Mouse (Mus musculus): ENCODE results near the gene Suv39h1. TPM values are rescaled to one million over a fixed set of nuclear protein-coding genes. Genes with fewer than 3 reads are reported as not detected.

Suv39h1 gene
- polyA plus RNA-seq, 1 experiment from 2014 or later = 9.2 TPM

DNA sequence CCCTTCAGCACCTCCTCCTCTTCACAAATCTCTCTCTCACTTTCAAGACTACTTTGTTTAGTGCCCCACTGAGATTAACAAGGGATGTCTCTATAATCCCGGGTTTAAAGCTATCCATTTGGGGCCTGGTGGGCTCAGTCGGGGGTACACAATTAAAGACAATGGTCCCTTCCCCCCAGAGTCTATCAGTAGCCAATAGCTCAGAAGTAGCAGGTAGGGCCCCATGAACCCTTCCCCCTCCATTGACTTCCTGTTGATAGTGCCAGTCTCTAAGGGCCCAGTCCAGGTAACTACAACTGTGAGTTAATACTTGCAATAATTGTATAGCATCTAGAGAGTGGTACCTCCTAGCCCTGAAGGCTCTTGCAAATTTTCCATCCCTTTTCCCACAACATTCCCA is 61.4 kb downstream of the Suv39h1 start:
- no peak overlapping the region for H3K4me3 ChIP-seq (ENCODE audit: inconsistent target)
- no peak overlapping the region for H3K27ac ChIP-seq
- no peaks in the 10 kb centered on the region for H3K79me2 ChIP-seq (ENCODE audit: inconsistent target)
- no peaks in the 10 kb centered on the region for H3K36me3 ChIP-seq (ENCODE audit: inconsistent target)
- WGBS (ENCODE audit: missing documents) = 33% methylated on average over 2 of the region's 2 CpGs

Other genes starting within 250 kb of the Suv39h1 start
- 38.8 to 69.0 TPM (median 61.3 TPM) in 3 replicates for gene Otud5, start 233.4 kb downstream of the Suv39h1 start, polyA plus RNA-seq (2018)
- 1.5 to 2.0 TPM (median 1.6 TPM) in 3 replicates for gene Pim2, start 196.5 kb downstream of the Suv39h1 start, polyA plus RNA-seq (2018)
- gene Slc35a2, start 190.7 kb downstream of the Suv39h1 start, polyA plus RNA-seq (2018) = 10.3 to 26.7 TPM (median 19.8 TPM) in 3 replicates
- 46.6 to 136 TPM (median 62.4 TPM) in 3 replicates for gene Pqbp1, start 175.5 kb downstream of the Suv39h1 start, polyA plus RNA-seq (2018)
- 7.5 to 12.2 TPM (median 10.3 TPM) in 3 replicates for gene Timm17b, start 175.4 kb downstream of the Suv39h1 start, polyA plus RNA-seq (2018)
- gene Gm10491, start 166.9 kb downstream of the Suv39h1 start, polyA plus RNA-seq (2018) = not detected in 3 replicates
- not detected in 3 replicates for gene Gm10490, start 165.2 kb downstream of the Suv39h1 start, polyA plus RNA-seq (2018)
- gene Pcsk1n, start 154.9 kb downstream of the Suv39h1 start, polyA plus RNA-seq (2018) = not detected in 3 replicates
- not detected in 3 replicates for gene Eras, start 146.2 kb downstream of the Suv39h1 start, polyA plus RNA-seq (2018)
- gene Hdac6, start 126.9 kb downstream of the Suv39h1 start, polyA plus RNA-seq (2018) = 6.9 to 9.1 TPM (median 7.1 TPM) in 3 replicates
- gene Gata1, start 96.7 kb downstream of the Suv39h1 start, polyA plus RNA-seq (2018) = 0.14 TPM in 1 of 3 replicates, not detected in the others
- not detected in 3 replicates for gene Glod5, start 56.3 kb downstream of the Suv39h1 start, polyA plus RNA-seq (2018)
- 81.5 to 139 TPM (median 109 TPM) in 3 replicates for gene Was, start 15.7 kb upstream of the Suv39h1 start, polyA plus RNA-seq (2018)
- gene Wdr13, start 58.1 kb upstream of the Suv39h1 start, polyA plus RNA-seq (2018) = 19.0 to 31.3 TPM (median 22.7 TPM) in 3 replicates
- 335 to 573 TPM (median 513 TPM) in 3 replicates for gene Rbm3, start 71.1 kb upstream of the Suv39h1 start, polyA plus RNA-seq (2018)
- gene Tbc1d25, start 101.4 kb upstream of the Suv39h1 start, polyA plus RNA-seq (2018) = 5.8 to 6.8 TPM (median 6.5 TPM) in 3 replicates
- 45.9 to 52.0 TPM (median 47.6 TPM) in 3 replicates for gene Ebp, start 118.8 kb upstream of the Suv39h1 start, polyA plus RNA-seq (2018)
- gene Porcn, start 131.8 kb upstream of the Suv39h1 start, polyA plus RNA-seq (2018) = 0.90 to 1.2 TPM (median 0.98 TPM) in 3 replicates
- gene Ftsj1, start 177.6 kb upstream of the Suv39h1 start, polyA plus RNA-seq (2018) = 8.2 to 10.3 TPM (median 8.3 TPM) in 3 replicates
- gene Slc38a5, start 196.4 kb upstream of the Suv39h1 start, polyA plus RNA-seq (2018) = not detected in 3 replicates